Mouse (Mus musculus): ENCODE measurements at regions not wholly inside any gene's neighbourhood (a gene's known extent, or its start where the extent isn't known, plus 50 kb on each side); places are given as distances from the start of the nearest gene placed in this dataset.

DNA sequence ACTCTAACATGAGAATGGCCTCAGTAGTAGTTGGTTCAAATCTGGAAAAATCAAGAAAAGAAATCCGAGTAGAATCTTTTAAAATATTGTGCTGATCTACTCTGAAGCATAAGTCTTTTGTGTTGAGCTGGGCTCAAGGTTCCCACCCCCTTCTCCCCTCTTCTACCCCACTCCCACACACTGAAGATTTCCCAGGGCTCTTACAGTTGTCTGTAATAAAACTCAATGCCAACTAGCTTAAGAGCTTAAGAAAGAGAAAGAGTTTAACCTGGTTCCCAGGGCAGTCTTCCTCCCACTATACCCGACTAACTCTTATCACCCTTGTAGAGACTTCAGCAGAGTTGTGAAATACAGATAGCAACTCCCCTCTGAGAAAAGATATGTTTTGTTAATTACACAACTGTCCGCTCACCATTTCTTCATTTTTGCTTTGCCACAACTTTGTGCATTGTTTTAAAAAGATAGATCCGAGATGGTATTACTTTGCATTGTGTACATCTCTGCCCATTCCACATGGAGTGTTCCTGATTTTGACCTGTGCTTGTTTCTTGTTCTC lies 94.0 kb upstream of the Cpeb2 start:
- no peak for DNase-seq (ENCODE audit: low spot score)

DNA sequence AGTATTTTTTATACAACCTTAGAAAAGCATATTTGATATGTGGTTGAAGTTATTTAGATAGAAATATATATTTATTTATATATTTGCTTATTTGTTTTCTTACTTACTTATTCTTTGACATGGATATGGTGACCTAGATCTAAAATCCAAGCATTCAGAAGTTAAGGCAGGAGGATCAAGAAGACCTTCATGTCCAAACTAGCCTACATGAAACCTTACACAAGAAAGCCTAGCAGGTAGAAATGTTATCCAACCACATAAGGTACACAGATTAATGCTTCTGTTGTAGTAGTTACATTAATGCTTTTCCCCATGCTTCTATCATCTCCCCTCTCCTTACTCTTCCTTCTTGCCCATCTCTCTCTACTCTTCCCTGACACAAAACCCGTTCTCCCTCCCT lies 93.2 kb upstream of the Cpeb2 start:
- no peak for DNase-seq (ENCODE audit: low spot score)

DNA sequence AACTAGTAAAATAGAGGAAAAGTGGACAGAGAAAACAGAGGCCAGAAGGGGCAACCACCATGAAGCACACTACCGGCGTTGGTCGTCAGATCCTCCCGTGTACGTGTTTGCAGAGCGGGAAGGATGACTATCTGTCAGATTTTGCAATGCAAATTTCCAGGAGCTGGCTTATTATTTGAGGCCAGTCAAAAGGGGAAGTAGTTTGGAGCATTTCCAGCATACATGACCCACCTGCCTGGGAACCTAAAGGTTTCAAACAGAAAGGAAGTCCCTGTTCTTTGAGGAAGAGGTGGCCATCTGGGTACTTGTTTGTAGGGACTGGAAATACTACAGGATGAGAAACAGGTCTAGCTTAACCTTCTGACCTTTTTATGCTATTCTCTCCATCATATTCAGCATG lies 87.0 kb upstream of the Cpeb2 start:
- DNase-seq (ENCODE audit: low spot score): no peak

DNA sequence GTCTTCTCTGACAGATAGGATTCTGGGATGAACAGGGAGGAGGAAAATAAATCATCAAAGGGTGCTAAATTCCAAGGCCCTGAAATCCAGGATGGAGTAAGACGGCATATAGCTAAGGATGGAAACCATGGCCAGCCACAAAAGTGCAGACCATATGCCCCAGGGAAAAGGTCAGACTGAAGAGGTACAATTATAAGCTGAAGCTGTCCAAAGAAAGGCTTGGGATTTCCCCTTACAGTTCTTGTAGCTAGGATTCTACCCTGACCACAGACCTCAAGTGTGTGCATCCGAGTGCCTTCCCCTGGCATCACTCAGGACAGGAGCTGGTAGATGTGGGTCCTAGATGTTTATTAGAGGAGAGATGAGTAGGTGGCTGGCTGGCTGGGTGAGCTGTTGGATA lies 86.0 kb upstream of the Cpeb2 start:
- no peak for DNase-seq (ENCODE audit: low spot score)

DNA sequence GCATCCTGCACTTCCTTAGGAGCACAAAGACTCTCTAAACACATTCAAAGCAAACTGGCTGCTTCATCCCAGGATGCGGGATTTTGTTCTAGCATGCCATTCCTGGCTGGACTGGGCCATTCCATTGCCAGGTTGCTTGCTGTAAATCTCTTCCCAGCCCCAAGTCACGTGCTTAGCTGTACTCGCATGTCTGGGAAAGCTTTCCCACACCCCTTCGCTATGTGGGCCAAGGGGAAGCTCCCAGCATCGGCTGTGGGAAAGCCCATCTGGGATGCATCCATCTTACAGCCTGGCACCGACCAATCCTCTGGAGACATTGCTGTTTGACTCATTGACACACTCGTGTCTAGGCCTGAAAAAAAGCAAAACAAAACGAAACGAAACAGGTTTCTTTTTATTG lies 84.5 kb upstream of the Cpeb2 start:
- no peak for DNase-seq (ENCODE audit: low spot score)

DNA sequence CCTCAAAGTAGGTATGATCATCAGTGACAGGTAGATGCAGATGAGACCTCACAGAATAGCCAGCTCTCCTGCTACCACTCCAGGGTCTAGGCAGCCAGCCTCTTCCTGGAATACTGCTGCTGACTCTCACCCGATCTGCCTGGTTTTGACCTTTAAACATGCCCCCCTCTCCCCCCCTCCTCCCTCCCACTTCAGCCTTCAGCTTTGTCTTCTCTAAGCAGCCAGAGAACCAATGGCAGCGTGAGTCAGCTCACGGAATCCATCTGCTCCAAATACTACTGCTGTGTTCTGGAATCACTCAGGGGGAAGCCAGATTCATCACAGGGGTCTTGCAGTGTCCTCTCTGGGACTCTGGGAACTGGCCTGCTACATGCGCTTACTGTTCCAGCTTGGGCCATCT lies 83.4 kb upstream of the Cpeb2 start:
- DNase-seq (ENCODE audit: low spot score): no peak

DNA sequence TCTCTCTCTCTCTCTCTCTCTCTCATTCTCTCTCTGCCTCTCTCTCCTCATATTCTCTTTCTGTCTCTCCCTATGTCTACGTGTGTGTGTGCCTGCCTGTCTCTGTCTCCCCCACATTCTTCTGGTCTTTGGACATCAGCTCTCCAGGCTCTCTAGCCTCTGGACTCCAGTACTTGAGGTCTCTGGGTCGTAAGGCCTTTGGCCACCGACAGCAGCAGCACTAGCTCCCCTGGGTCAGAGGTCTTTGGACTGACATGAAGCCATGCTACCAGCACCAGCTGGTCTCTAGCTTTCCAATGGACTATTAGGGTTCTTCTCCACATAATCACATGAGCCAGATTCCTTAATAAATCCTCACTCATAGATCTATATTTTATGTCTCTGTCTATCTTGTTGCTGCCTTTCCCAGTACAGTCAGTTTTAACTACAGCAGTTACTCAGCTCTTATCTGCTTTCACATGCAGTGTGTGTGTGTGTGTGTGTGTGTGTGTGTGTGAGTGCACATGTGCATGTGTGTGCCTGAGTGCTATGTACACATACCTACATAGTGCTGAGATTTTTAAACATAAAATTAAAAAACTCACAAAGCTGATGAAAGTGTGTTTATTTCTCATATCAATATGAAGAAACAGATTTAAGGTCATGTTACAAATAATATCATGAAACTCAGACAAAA lies 81.7 kb upstream of the Cpeb2 start:
- DNase-seq (ENCODE audit: low spot score): no peak

DNA sequence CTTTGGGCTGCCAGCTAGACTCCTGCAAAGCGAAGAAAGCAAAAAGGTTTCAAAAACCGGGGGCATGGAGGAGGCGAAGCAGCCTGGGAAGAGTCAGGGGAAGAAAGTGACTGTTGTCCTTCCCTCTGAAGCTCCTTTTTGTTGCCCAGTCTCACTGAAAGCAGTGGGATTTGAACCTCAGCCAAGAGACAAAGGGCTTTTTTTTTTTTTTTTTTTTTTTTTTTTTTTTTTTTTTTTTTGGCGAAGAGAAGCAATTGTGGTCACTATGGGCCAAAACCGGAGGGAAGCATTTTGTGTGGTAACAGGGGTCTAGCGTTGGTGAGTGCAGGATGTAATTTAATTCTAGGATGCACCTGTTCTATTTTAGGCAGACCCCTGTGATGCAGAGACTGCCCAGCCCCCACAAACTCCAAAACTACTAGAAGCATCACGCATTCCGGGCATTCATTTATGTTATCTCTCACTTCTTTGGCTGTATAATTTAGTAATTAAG lies 80.8 kb upstream of the Cpeb2 start:
- DNase-seq (ENCODE audit: low spot score): no peak

DNA sequence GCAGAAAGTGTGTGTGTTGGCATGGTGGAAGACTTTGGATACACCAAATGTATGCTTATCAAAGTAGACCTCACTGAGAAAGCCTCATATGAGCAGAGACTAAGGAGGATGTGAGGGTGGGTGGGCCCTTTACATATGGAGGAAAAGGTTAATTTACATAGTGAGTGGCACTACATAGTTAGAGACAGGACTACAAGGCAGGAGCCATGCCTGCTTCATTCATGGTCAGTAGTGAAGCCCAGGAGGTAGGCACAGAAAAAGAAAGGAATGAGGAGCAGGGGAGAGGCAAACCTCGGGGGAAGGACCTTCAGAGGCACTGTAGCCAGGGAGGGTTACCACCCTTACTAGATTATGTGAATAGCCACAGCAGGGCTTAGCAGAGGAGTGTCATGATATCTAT lies 80.1 kb upstream of the Cpeb2 start:
- DNase-seq (ENCODE audit: low spot score): no peak

DNA sequence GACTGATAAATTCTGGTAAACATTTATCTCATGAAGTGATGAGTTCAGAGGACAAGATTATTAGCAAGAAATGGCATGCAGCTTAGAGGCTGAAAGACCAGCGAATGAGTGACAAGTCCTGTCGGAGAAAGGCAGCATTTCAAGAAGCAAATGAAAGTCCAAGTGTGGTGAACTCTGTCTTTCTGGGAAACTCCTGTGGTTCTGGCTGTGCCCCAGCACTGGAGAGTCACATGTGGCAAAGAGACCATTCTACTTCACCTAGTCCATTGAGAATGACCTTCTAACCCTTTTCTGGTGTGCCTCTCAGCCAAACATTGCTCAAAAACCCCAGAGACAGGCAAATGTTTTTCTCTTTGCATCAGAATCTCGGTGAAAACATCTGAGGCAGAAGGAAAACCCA lies 76.2 kb upstream of the Cpeb2 start:
- no peak for DNase-seq (ENCODE audit: low spot score)

DNA sequence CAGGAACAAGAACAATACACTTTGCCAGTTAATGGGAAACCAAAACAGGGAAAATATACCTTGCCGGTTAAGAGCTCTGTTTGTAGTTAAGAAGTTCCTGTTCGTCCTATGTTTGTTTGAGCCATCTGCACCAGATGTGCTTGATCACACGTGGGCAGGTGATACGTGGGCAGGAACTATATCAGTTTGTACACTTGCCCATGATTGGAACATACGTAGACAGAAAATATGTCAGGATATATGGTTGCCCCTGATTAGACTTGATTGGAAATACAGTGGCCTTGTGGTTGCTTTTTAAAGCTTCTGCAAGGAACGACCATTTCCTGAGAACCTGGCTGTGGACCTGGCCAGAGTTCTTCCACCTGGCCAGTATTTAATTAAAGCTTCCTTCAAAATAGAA lies 72.8 kb upstream of the Cpeb2 start:
- DNase-seq (ENCODE audit: low spot score): no peak

DNA sequence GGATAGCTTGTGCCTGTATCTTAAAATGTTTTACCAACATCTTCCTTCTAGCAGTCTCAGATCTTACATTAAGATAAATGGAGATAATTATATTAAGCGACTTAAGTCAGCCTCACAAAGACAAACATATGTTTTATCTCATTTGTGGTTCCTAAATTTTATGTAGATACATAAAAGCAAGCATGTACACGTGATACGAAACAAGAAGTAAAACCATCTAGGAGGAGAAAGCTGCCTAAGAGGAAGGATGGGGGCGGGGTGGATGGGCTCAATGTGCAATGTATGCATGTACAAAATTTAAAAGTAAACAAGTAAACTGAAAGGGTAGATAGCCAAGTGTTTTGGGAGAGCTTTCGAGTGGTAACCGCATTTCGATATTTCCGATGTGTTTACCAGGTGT lies 51.5 kb upstream of the Cpeb2 start:
- DNase-seq (ENCODE audit: low spot score): no peak
